Comparison of ENCODE assay signal across 8 mouse cellular contexts in genomic region chr2:134643514-134644300, GRCm38 (mm10). TPM values are rescaled to one million over a fixed set of nuclear protein-coding genes. Genes with fewer than 3 reads are reported as not detected.
A peak's percentile ranks its signal among the peaks of the same experiment; 100 is the strongest.
DNase-seq lines count a peak whose midpoint lies in the region; ATAC-seq and TF ChIP-seq lines count a peak whose summit lies in the region.

Gene Tmx4, minus strand, starts transcription at chr2:134644145.

- H3K4me1 ChIP-seq in erythroblast, embryonic 14.5 days (ENCODE audit: control insufficient read depth) = peaks cover 43% of the 10 kb centered on the region
- peaks cover 20% of the 10 kb centered on the region for H3K4me1 ChIP-seq in heart, embryonic 12.5 days (replicated peaks)
- peaks cover 3% of the 10 kb centered on the region for H3K4me1 ChIP-seq in kidney, postnatal 0 days (replicated peaks; ENCODE audit: insufficient read depth, low read length)
- peaks cover 8% of the 10 kb centered on the region for H3K4me1 ChIP-seq in liver, embryonic 11.5 days (replicated peaks; ENCODE audit: control insufficient read depth, insufficient read depth, low read length)
- 0 out of 2 replicates have a peak, but pooled peaks cover 8% of the 10 kb centered on the region for H3K4me1 ChIP-seq in stomach, embryonic 14.5 days (ENCODE audit: control insufficient read depth, insufficient read depth, low read length)

- under 1% methylated on average over 57 of the region's 57 CpGs for WGBS in heart, embryonic 12.5 days
- under 1% methylated on average over 57 of the region's 57 CpGs for WGBS in kidney, postnatal 0 days
- under 1% methylated on average over 56 of the region's 57 CpGs for WGBS in liver, embryonic 11.5 days
- under 1% methylated on average over 57 of the region's 57 CpGs for WGBS in stomach, embryonic 14.5 days

- peak; percentile 99 for DNase-seq in brain, embryonic 14.5 days (ENCODE audit: low read depth)
- DNase-seq in kidney, postnatal 0 days (ENCODE audit: low spot score) = peak; percentile 98
- peak; percentile 95 for DNase-seq in liver, embryonic 11.5 days (ENCODE audit: low spot score)
- DNase-seq in naive thymus-derived CD4-positive, alpha-beta T cell, adult 2 months (ENCODE audit: low read depth) = peak; percentile 96

- peak within 1 kb of the TSS; percentile 67 for H3ac ChIP-seq in C2C12 (ENCODE audit: control insufficient read depth, insufficient read length, low read depth)

- H3K36me3 ChIP-seq in C2C12 (ENCODE audit: control insufficient read depth, insufficient read depth) = no peaks in the 10 kb centered on the region
- peaks cover 13% of the 10 kb centered on the region for H3K36me3 ChIP-seq in erythroblast, embryonic 14.5 days (ENCODE audit: control insufficient read depth)
- H3K36me3 ChIP-seq in heart, embryonic 12.5 days = no peaks in the 10 kb centered on the region
- H3K36me3 ChIP-seq in kidney, postnatal 0 days (ENCODE audit: insufficient read depth, low read length) = no peaks in the 10 kb centered on the region
- H3K36me3 ChIP-seq in liver, embryonic 11.5 days (ENCODE audit: control insufficient read depth, insufficient read depth, low read length) = no peaks in the 10 kb centered on the region
- H3K36me3 ChIP-seq in stomach, embryonic 14.5 days (ENCODE audit: control insufficient read depth, insufficient read depth, low read length) = no peaks in the 10 kb centered on the region

- ATAC-seq in heart, embryonic 12.5 days (ENCODE audit: insufficient number of reproducible peaks, low FRiP score) = peak; percentile 99
- ATAC-seq in kidney, postnatal 0 days (replicated peaks; ENCODE audit: low FRiP score, low read depth) = peak; percentile 99
- ATAC-seq in liver, embryonic 11.5 days (replicated peaks; ENCODE audit: low FRiP score) = peak; percentile 100
- ATAC-seq in stomach, embryonic 14.5 days (ENCODE audit: insufficient number of reproducible peaks, insufficient read depth, low FRiP score, low read depth) = peak; percentile 99

- H3K9ac ChIP-seq in heart, embryonic 12.5 days = peak within 1 kb of the TSS; percentile 90
- H3K9ac ChIP-seq in kidney, postnatal 0 days (ENCODE audit: low read depth, low read length) = peak within 1 kb of the TSS; percentile 75
- peak within 1 kb of the TSS; percentile 88 for H3K9ac ChIP-seq in liver, embryonic 11.5 days (ENCODE audit: low read depth, low read length)
- H3K9ac ChIP-seq in stomach, embryonic 14.5 days (replicated peaks; ENCODE audit: low read depth, low read length) = peak within 1 kb of the TSS; percentile 79

- no peaks in the 10 kb centered on the region for H3K79me3 ChIP-seq in C2C12 (ENCODE audit: low read depth)

- peak within 1 kb of the TSS; percentile 55 for H3K4me3 ChIP-seq in C2C12 (ENCODE audit: insufficient read depth, poor library complexity, severe bottlenecking)
- H3K4me3 ChIP-seq in erythroblast, embryonic 14.5 days (replicated peaks) = peak within 1 kb of the TSS; percentile 98
- H3K4me3 ChIP-seq in heart, embryonic 12.5 days = peak within 1 kb of the TSS; percentile 88
- H3K4me3 ChIP-seq in kidney, postnatal 0 days (replicated peaks; ENCODE audit: low read depth, low read length) = peak within 1 kb of the TSS; percentile 79
- peak within 1 kb of the TSS; percentile 81 for H3K4me3 ChIP-seq in liver, embryonic 11.5 days (ENCODE audit: low read depth, low read length)
- H3K4me3 ChIP-seq in stomach, embryonic 14.5 days (ENCODE audit: low read depth, low read length) = peak within 1 kb of the TSS; percentile 85

- no peaks in the 10 kb centered on the region for H3K9me3 ChIP-seq in erythroblast, embryonic 14.5 days (ENCODE audit: control insufficient read depth, low read length)
- H3K9me3 ChIP-seq in heart, embryonic 12.5 days (replicated peaks) = no peaks in the 10 kb centered on the region
- no peaks in the 10 kb centered on the region for H3K9me3 ChIP-seq in kidney, postnatal 0 days (replicated peaks; ENCODE audit: low read length)
- H3K9me3 ChIP-seq in liver, embryonic 11.5 days (ENCODE audit: control insufficient read depth, low read length) = no peaks in the 10 kb centered on the region
- H3K9me3 ChIP-seq in stomach, embryonic 14.5 days (ENCODE audit: control insufficient read depth, low read depth, low read length) = no peaks in the 10 kb centered on the region

- peak; percentile 77 for TF ChIP-seq POLR2A in brain, embryonic 14.5 days (IDR thresholded peaks at IDR 0.05; ENCODE audit: borderline replicate concordance, extremely low read depth, insufficient read depth, insufficient read length, poor library complexity, severe bottlenecking)

- H3K27ac ChIP-seq in heart, embryonic 12.5 days (ENCODE audit: poor library complexity, severe bottlenecking) = peak within 1 kb of the TSS; percentile 99
- peak within 1 kb of the TSS; percentile 96 for H3K27ac ChIP-seq in kidney, postnatal 0 days
- peak within 1 kb of the TSS; percentile 98 for H3K27ac ChIP-seq in liver, embryonic 11.5 days (ENCODE audit: low read depth, low read length)
- peak within 1 kb of the TSS; percentile 97 for H3K27ac ChIP-seq in stomach, embryonic 14.5 days (ENCODE audit: low read length)

- TF ChIP-seq CTCF in C2C12 (IDR thresholded peaks at IDR 0.05; ENCODE audit: control insufficient read depth, insufficient read depth, insufficient read length) = no peak
- TF ChIP-seq CTCF in brain, embryonic 14.5 days (IDR thresholded peaks at IDR 0.05; ENCODE audit: borderline replicate concordance, extremely low read depth, insufficient read depth, insufficient read length) = no peak
- no peak; the same call in 1 of the 2 replicates for TF ChIP-seq CTCF in kidney, postnatal 0 days (IDR thresholded peaks at IDR 0.05; ENCODE audit: low read depth)

- no peaks in the 10 kb centered on the region for H3K27me3 ChIP-seq in C2C12 (ENCODE audit: control insufficient read depth, insufficient read depth, insufficient read length)
- no peaks in the 10 kb centered on the region; the same call in 1 of the 2 replicates for H3K27me3 ChIP-seq in erythroblast, embryonic 14.5 days (ENCODE audit: control insufficient read depth)
- no peaks in the 10 kb centered on the region for H3K27me3 ChIP-seq in heart, embryonic 12.5 days (replicated peaks)
- H3K27me3 ChIP-seq in kidney, postnatal 0 days (ENCODE audit: insufficient read depth, low read length) = no peaks in the 10 kb centered on the region
- no peaks in the 10 kb centered on the region for H3K27me3 ChIP-seq in liver, embryonic 11.5 days (replicated peaks; ENCODE audit: control insufficient read depth, insufficient read depth, low read length)
- H3K27me3 ChIP-seq in stomach, embryonic 14.5 days (ENCODE audit: control insufficient read depth, insufficient read depth, low read length) = no peaks in the 10 kb centered on the region

- H3K79me2 ChIP-seq in C2C12 (ENCODE audit: control insufficient read depth, insufficient read depth) = peaks cover 17% of the 10 kb centered on the region

- H3K4me2 ChIP-seq in heart, embryonic 12.5 days = peak within 1 kb of the TSS; percentile 78
- H3K4me2 ChIP-seq in kidney, postnatal 0 days (ENCODE audit: low read length) = peak within 1 kb of the TSS; percentile 66
- H3K4me2 ChIP-seq in liver, embryonic 11.5 days = peak within 1 kb of the TSS; percentile 63
- peak within 1 kb of the TSS; percentile 69 for H3K4me2 ChIP-seq in stomach, embryonic 14.5 days (replicated peaks; ENCODE audit: low read depth, low read length)

TF ChIP-seq in C2C12, 6 proteins besides CTCF, POLR2A, EP300 and RAD21:
- TF ChIP-seq MYOG (IDR thresholded peaks at IDR 0.05; ENCODE audit: control insufficient read depth, extremely low read depth, insufficient read length) (no peak), MAX (IDR thresholded peaks at IDR 0.05) (peak; percentile 67)
TF ChIP-seq in C2C12: peak in this region for 1.

RNA-seq across cellular contexts. Expression of gene Tmx4, which starts in this region (rescaled TPM):
- 2.9 TPM for polyA plus RNA-seq in C2C12 (2012; fragmentation: generic; extraction: Trizol)
- polyA plus RNA-seq in brain, embryonic 14.5 days (2012; rRNA removed) = 37.6 and 66.9 TPM in 2 replicates
- polyA plus RNA-seq in erythroblast, embryonic 14.5 days (2012) = 0.14 and 0.18 TPM in 2 replicates
- 55.3 and 56.1 TPM in 2 replicates for polyA plus RNA-seq in heart, embryonic 12.5 days (2016; fragmentation: Nextera tagmentation; extraction: Ambion mirVana)
- polyA plus RNA-seq in kidney, postnatal 0 days (2015; fragmentation: Nextera tagmentation; extraction: Ambion mirVana) = 12.5 and 13.8 TPM in 2 replicates
- polyA plus RNA-seq in liver, embryonic 11.5 days (2014; fragmentation: Nextera tagmentation; extraction: Ambion mirVana) = 16.2 and 16.7 TPM in 2 replicates
- 30.0 and 31.1 TPM in 2 replicates for polyA plus RNA-seq in stomach, embryonic 14.5 days (2014; fragmentation: Nextera tagmentation; extraction: Ambion mirVana)

Comparison
In these comparisons a context has a peak if more than half of its experiments do, and no peak if none do; other contexts are left out.
1. Peak in every context shown above with its lines: DNase-seq, ATAC-seq, H3K4me3 ChIP-seq and H3K27ac ChIP-seq.